Mouse (Mus musculus) lung, embryonic 14.5 days (tissue): ENCODE measurements at regions not wholly inside any gene's neighbourhood (a gene's known extent, or its start where the extent isn't known, plus 50 kb on each side); places are given as distances from the start of the nearest gene placed in this dataset.

Experiments used
- ATAC-seq: fragments of 200-750 bp; cut with Nextera tagmentation; 2 replicates; pipeline ENCODE4 v1.8.0; 2017; ENCODE audit warnings: mild to moderate bottlenecking, moderate TSS enrichment, moderate library complexity; ENCODE audit not compliant: insufficient read depth
- DNase-seq: peaks from one replicate; pipeline ENCODE4 v3.0.0-alpha.2; 2015
- H3K27ac ChIP-seq: fragments of 300-500 bp; sonication (generic); 2 replicates; pipeline ENCODE4 v1.5.1; 2014; ENCODE audit warnings: low read depth, mild to moderate bottlenecking, moderate library complexity
- H3K27me3 ChIP-seq: fragments of 300-500 bp; sonication (generic); 2 replicates; pipeline ENCODE4 v1.6.1; 2014; ENCODE audit warnings: low read length, control low read depth; ENCODE audit not compliant: insufficient read depth
- H3K36me3 ChIP-seq: fragments of 300-500 bp; sonication (generic); 2 replicates; pipeline ENCODE4 v1.6.1; 2014; ENCODE audit warnings: control low read depth; ENCODE audit not compliant: insufficient read depth
- H3K4me1 ChIP-seq: fragments of 300-500 bp; sonication (generic); 2 replicates; pipeline ENCODE4 v1.6.1; 2014; ENCODE audit warnings: antibody characterized with exemption, control low read depth; ENCODE audit not compliant: insufficient read depth
- H3K4me2 ChIP-seq: fragments of 300-500 bp; sonication (generic); 2 replicates; pipeline ENCODE4 v1.6.1; 2014; ENCODE audit warnings: mild to moderate bottlenecking
- H3K4me3 ChIP-seq: fragments of 300-500 bp; sonication (generic); 2 replicates; pipeline ENCODE4 v1.5.1; 2014; ENCODE audit warnings: low read depth, low read length
- H3K9ac ChIP-seq: fragments of 300-500 bp; sonication (generic); 2 replicates; pipeline ENCODE4 v1.6.1; 2014
- H3K9me3 ChIP-seq: fragments of 300-500 bp; sonication (generic); 2 replicates; pipeline ENCODE4 v1.6.1; 2016; ENCODE audit warnings: low read depth, low read length, control low read depth
- CTCF ChIP-seq: IDR thresholded peaks from 2 replicates; pipeline ENCODE4 v1.5.1; 2016; ENCODE audit warnings: antibody characterized with exemption, low read depth
- WGBS: fragments of 180-500 bp; shearing (Covaris S2); extraction: QIAGEN DNeasy Blood & Tissue Kit; methylation state at CpG from one replicate; pipeline ENCODE4 v1.1.7; 2014; 5-methylcytosine and 5-hydroxymethylcytosine counted together

DNA sequence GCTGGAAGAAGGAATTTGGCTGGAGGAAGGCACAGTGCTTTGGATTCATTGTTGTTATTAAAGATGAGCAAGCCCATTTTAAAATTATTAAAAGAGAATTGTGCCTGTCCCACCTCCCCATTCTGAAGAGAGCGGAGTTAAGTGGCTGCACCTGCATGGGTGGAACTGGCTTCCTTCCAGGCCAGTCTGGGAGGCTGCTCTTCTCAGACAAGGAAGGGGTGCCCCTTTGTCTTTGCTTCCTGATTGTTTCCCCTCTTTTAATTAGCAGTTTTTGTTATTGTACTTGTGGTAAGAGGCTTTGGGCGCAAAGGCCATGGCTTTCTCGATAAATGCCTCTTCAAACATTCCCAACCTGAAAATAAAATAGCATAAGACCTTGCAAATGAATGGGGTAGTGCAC, 388.7 kb upstream of the Fam92a start:
- no peak overlapping the region for H3K4me2 ChIP-seq
- no peaks in the 10 kb centered on the region for H3K27me3 ChIP-seq
- ATAC-seq (no peak), DNase-seq (peak; percentile 14)
- no peak overlapping the region for H3K9ac ChIP-seq
- H3K4me3 ChIP-seq = no peak overlapping the region
- no peaks in the 10 kb centered on the region for H3K4me1 ChIP-seq
- no peaks in the 10 kb centered on the region for H3K36me3 ChIP-seq
- no peak overlapping the region for H3K27ac ChIP-seq
- H3K9me3 ChIP-seq = no peaks in the 10 kb centered on the region
- WGBS = 59% methylated on average over 3 of the region's 3 CpGs
- no peak for TF ChIP-seq CTCF

DNA sequence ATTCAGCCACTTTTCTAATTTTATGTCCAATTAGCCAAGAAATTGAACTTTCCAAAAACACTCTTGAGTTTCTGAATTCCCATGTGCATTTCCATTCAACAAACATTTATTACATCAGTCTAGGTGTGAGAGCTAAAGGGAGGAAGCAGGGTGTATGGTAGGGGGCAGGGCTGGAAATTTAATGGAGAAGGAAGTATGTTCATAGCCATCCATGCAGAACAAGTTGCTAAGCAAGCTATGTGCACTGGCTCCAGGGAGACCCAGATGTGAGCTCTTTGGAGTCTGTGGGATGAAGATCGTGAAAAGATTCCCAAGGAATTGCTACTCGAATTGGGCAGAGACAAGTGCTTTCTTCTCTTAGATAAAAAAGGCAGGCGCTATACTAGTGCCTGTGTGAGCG, 388.2 kb upstream of the Fam92a start:
- no peaks in the 10 kb centered on the region for H3K9me3 ChIP-seq
- no peaks in the 10 kb centered on the region for H3K4me1 ChIP-seq
- no peak for ATAC-seq
- DNase-seq = no peak
- H3K4me2 ChIP-seq = no peak overlapping the region
- no peaks in the 10 kb centered on the region for H3K36me3 ChIP-seq
- H3K27ac ChIP-seq = no peak overlapping the region
- TF ChIP-seq CTCF = no peak
- no peak overlapping the region for H3K4me3 ChIP-seq
- WGBS = 81% methylated on average over 4 of the region's 4 CpGs
- no peaks in the 10 kb centered on the region for H3K27me3 ChIP-seq
- no peak overlapping the region for H3K9ac ChIP-seq

DNA sequence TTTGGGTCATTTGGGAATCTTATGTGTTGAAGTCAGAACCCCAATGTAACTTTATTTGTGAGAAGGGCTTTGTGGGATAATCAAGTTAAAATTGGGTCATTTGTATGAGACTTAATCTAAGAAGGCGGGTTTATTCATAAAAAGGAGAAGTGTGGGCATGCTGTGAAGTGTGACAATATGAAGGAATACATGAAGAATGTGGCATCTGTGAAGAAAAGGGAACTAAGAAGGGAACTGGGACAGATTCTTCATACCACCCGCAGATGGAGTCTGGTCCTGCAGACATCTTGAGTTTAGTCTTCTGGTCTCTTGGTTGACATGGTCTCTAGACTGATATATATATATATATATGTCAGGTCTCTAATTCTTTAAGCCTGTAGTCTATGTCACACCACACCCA, 385.3 kb upstream of the Fam92a start:
- no peaks in the 10 kb centered on the region for H3K9me3 ChIP-seq
- ATAC-seq (no peak), DNase-seq (no peak)
- no peak overlapping the region for H3K4me3 ChIP-seq
- H3K27me3 ChIP-seq = no peaks in the 10 kb centered on the region
- no peak overlapping the region for H3K9ac ChIP-seq
- 89% methylated on average over 2 of the region's 2 CpGs for WGBS
- no peak for TF ChIP-seq CTCF
- H3K4me1 ChIP-seq = no peaks in the 10 kb centered on the region
- no peaks in the 10 kb centered on the region for H3K36me3 ChIP-seq
- H3K27ac ChIP-seq = no peak overlapping the region
- no peak overlapping the region for H3K4me2 ChIP-seq

DNA sequence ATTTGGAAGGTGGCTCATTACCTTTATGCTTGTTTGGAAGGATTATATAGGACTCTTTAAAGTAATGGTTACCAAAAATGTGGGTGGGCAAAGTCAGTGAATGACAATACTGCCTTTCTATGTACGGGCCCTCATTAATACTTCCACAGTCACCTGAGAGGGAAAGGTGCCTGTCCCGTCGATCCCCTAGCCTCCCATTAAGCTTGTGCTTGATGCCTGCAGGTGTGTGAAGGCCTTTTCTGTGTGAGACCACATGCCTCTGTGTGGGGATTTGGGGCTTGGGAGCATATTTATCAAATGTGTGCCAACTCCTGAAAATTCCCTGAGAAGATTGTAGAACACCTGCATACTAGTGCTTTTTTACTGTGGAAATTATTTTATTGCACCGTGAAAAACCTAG, 377.4 kb upstream of the Fam92a start:
- WGBS = 84% methylated on average over 4 of the region's 4 CpGs
- Histone ChIP-seq H3K4me1 (no peaks in the 10 kb centered on the region), H3K9me3 (no peaks in the 10 kb centered on the region), H3K27ac (no peak overlapping the region), H3K4me2 (no peak overlapping the region), H3K9ac (no peak overlapping the region), H3K4me3 (no peak overlapping the region), H3K36me3 (no peaks in the 10 kb centered on the region), H3K27me3 (no peaks in the 10 kb centered on the region)
- no peak for DNase-seq
- ATAC-seq = no peak
- no peak for TF ChIP-seq CTCF

DNA sequence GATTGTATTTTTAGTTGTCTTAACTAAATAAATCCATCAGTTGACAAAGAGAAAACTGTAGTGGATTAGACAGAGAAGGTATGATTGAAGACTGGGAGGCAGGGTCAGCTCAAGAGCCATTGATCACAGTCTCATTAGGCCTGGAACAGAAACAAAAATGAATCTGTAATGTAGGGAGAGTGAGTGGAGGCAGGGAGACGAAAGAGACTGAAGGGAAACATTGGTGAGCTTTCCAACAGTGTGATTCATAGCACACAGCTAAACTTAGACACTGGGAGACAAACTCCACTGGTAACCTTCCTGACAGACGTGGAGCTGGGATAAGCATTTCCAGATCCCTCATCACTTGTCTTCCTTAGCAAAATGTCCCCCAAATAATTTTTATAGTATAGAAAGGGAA, 372.1 kb upstream of the Fam92a start:
- DNase-seq (no peak), ATAC-seq (no peak)
- Histone ChIP-seq H3K4me2 (no peak overlapping the region), H3K9me3 (no peaks in the 10 kb centered on the region), H3K27ac (no peak overlapping the region), H3K27me3 (no peaks in the 10 kb centered on the region), H3K4me1 (no peaks in the 10 kb centered on the region), H3K4me3 (no peak overlapping the region), H3K9ac (no peak overlapping the region), H3K36me3 (no peaks in the 10 kb centered on the region)
- 38% methylated on average over 2 of the region's 2 CpGs for WGBS
- no peak for TF ChIP-seq CTCF

DNA sequence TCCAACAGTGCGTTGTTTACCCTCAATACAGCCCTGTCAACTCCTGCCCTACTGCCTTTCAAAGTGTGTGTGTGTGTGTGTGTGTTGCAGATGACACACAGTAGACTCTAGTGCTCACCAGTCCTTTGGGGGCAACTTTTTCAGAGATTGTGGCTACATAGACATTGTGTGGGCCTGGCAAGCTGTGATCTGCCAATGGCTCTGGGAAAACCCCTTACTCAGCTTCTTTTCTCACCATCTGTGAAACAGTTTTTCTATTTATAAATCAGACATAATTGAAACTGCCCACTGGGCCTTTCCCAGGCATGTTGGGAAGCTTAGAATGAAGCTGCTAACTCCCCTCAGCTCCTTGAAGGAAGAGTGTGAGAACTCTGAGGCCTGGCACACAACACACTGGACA, 369.7 kb upstream of the Fam92a start:
- Histone ChIP-seq H3K9me3 (no peaks in the 10 kb centered on the region), H3K4me1 (no peaks in the 10 kb centered on the region), H3K27ac (no peak overlapping the region), H3K9ac (no peak overlapping the region), H3K36me3 (no peaks in the 10 kb centered on the region), H3K4me3 (no peak overlapping the region), H3K27me3 (no peaks in the 10 kb centered on the region), H3K4me2 (no peak overlapping the region)
- ATAC-seq (no peak), DNase-seq (no peak)
- TF ChIP-seq CTCF = no peak
- WGBS = 89% methylated on average over 1 of the region's 1 CpGs

DNA sequence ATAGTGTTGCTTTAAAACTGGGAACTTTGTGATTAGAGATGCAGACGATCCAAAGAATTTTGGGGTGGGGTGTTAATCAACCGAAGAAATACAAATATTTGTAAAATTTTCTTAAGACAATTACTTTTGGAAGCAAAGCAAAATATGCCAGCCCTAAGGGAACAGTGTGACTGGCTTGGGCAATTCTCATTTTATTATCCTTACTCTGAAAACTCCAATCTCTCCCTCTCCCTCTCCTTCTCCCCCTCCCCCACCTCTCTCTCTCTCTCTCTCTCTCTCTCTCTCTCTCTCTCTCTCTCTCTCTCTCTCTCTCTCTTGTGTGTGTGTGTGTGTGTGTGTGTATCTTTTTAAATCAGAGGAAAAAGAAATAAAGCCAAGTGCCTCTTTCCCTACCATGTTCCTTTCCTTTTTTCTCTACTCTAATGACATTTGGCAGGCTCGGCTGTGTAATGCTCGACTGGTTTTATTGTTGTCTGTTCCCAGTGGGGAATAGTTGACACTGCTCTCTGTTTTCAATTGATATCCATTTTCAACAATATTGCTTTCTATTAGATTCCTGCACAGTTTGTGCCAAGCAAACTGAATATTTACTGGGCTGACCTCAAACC, 367.5 kb upstream of the Fam92a start:
- no peaks in the 10 kb centered on the region for H3K4me1 ChIP-seq
- no peaks in the 10 kb centered on the region for H3K36me3 ChIP-seq
- 23% methylated on average over 4 of the region's 4 CpGs for WGBS
- H3K27me3 ChIP-seq = no peaks in the 10 kb centered on the region
- no peak for TF ChIP-seq CTCF
- no peak overlapping the region for H3K9ac ChIP-seq
- H3K9me3 ChIP-seq = no peaks in the 10 kb centered on the region
- ATAC-seq (no peak), DNase-seq (peak; percentile 43)
- no peak overlapping the region for H3K4me2 ChIP-seq
- no peak overlapping the region for H3K4me3 ChIP-seq
- H3K27ac ChIP-seq = no peak overlapping the region

DNA sequence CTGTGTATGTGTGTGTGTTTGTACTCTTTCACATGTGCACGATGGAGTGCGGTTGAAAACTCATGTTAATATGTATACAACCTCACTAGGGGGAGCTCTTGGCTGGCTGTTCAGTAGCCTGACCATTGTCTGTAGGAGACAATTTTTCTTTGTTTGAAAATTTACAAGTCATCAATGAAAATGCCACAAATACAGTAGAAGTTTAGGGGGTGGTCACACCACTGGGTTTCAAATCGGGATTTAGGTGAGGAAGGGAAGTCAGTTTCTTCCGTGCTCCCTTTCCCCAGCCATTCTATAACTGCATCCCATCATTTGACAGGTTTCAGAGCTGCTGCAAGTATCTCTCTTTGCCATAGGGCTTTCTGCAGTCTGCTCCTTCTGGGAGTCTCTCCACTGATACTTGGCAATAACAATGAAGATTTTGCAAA, 366.9 kb upstream of the Fam92a start:
- peak; percentile 91 for DNase-seq
- Histone ChIP-seq H3K36me3 (no peaks in the 10 kb centered on the region), H3K9me3 (no peaks in the 10 kb centered on the region), H3K4me2 (peak overlapping the region; percentile 13), H3K27me3 (no peaks in the 10 kb centered on the region), H3K4me1 (no peaks in the 10 kb centered on the region), H3K27ac (no peak overlapping the region), H3K9ac (no peak overlapping the region), H3K4me3 (no peak overlapping the region)
- peak; percentile 52; the same call in 1 of the 2 replicates for ATAC-seq
- peak; percentile 77 for TF ChIP-seq CTCF
- WGBS = 7% methylated on average over 4 of the region's 4 CpGs
